Mouse (Mus musculus) neutrophil, adult 5-6 weeks (primary cell): ENCODE measurements around the gene Scap. TPM values are rescaled to one million over a fixed set of nuclear protein-coding genes. Genes with fewer than 3 reads are reported as not detected.

Experiments
- ATAC-seq: fragments of 151-379, 151-347 bp; 2 replicates; pipeline ENCODE4 v1.8.0; 2017; ENCODE audit warnings: mild to moderate bottlenecking, moderate TSS enrichment; ENCODE audit not compliant: insufficient number of reproducible peaks, poor library complexity, low FRiP score, severe bottlenecking; ENCODE audit errors: extremely low read depth
- total RNA-seq: library from RNA; stranded (forward); fragments of 200-1000 nt; gene quantifications from 2 replicates; pipeline ENCODE4 v1.2.3, GENCODE M21; 2017

Gene Scap
- 18.2 and 20.4 TPM in 2 replicates for total RNA-seq

- ATAC-seq = peak; percentile 93
Measured at GRCm38 (mm10) chr9:110333135-110333895, at the start of gene Scap. TSS of gene Scap (plus strand) at chr9:110333288.

GRCm38 (mm10) chr9:110284075-110284697 is 48.9 kb upstream of the Scap start:
- ATAC-seq = no peak

GRCm38 (mm10) chr9:110287321-110287924 is 45.7 kb upstream of the Scap start:
- no peak for ATAC-seq

- no peak for ATAC-seq
Measured at GRCm38 (mm10) chr9:110293254-110293718, 39.8 kb upstream of the Scap start.

GRCm38 (mm10) chr9:110293873-110294415 is 39.1 kb upstream of the Scap start:
- no peak for ATAC-seq

GRCm38 (mm10) chr9:110294786-110295185 is 38.3 kb upstream of the Scap start:
- ATAC-seq = no peak

- peak; percentile 81 for ATAC-seq
Measured at GRCm38 (mm10) chr9:110296867-110297627, 36.0 kb upstream of the Scap start.

- ATAC-seq = no peak
Measured at GRCm38 (mm10) chr9:110304516-110304915, 28.6 kb upstream of the Scap start.

- peak; percentile 93 for ATAC-seq
Measured at GRCm38 (mm10) chr9:110304969-110305651, 28.0 kb upstream of the Scap start, which contains the start of gene Elp6. TSS of gene Elp6 (plus strand) at chr9:110305173.

- ATAC-seq = no peak
Measured at GRCm38 (mm10) chr9:110306371-110306770, 26.7 kb upstream of the Scap start.

GRCm38 (mm10) chr9:110314706-110315105 is 18.4 kb upstream of the Scap start:
- no peak for ATAC-seq

GRCm38 (mm10) chr9:110315410-110315809 is 17.7 kb upstream of the Scap start:
- ATAC-seq = no peak

- ATAC-seq = no peak
Measured at GRCm38 (mm10) chr9:110315904-110316303, 17.2 kb upstream of the Scap start.

GRCm38 (mm10) chr9:110316503-110316902 is 16.6 kb upstream of the Scap start:
- ATAC-seq = no peak

- no peak for ATAC-seq
Measured at GRCm38 (mm10) chr9:110320769-110321168, 12.3 kb upstream of the Scap start.

- ATAC-seq = no peak
Measured at GRCm38 (mm10) chr9:110322972-110323371, 10.1 kb upstream of the Scap start.

- ATAC-seq = no peak
Measured at GRCm38 (mm10) chr9:110324181-110324580, 8.9 kb upstream of the Scap start.

- no peak for ATAC-seq
Measured at GRCm38 (mm10) chr9:110328178-110328577, 4.9 kb upstream of the Scap start.
